Comparison of ENCODE assay signal across 8 mouse cellular contexts in genomic region chr6:143169385-143169784, GRCm38 (mm10). TPM values are rescaled to one million over a fixed set of nuclear protein-coding genes. Genes with fewer than 3 reads are reported as not detected.
DNase-seq lines count a peak whose midpoint lies in the region; ATAC-seq and TF ChIP-seq lines count a peak whose summit lies in the region.

No protein-coding gene starts in this region.

- no peaks in the 10 kb centered on the region for H3K27me3 ChIP-seq in kidney, embryonic 15.5 days
- no peaks in the 10 kb centered on the region for H3K27me3 ChIP-seq in embryonic facial prominence, embryonic 12.5 days
- no peaks in the 10 kb centered on the region for H3K27me3 ChIP-seq in intestine, embryonic 15.5 days (replicated peaks)
- H3K27me3 ChIP-seq in midbrain, postnatal 0 days (ENCODE audit: insufficient read depth, low read length) = no peaks in the 10 kb centered on the region

- ATAC-seq in kidney, embryonic 15.5 days (replicated peaks; ENCODE audit: low FRiP score) = no peak
- ATAC-seq in embryonic facial prominence, embryonic 12.5 days (ENCODE audit: insufficient number of reproducible peaks, insufficient read depth, low FRiP score, low TSS enrichment) = no peak
- no peak for ATAC-seq in intestine, embryonic 15.5 days
- ATAC-seq in midbrain, postnatal 0 days (ENCODE audit: low FRiP score) = no peak

- H3K27ac ChIP-seq in kidney, embryonic 15.5 days = no peak overlapping the region
- no peak overlapping the region for H3K27ac ChIP-seq in embryonic facial prominence, embryonic 12.5 days
- no peak overlapping the region for H3K27ac ChIP-seq in intestine, embryonic 15.5 days
- H3K27ac ChIP-seq in midbrain, postnatal 0 days (ENCODE audit: low read depth, low read length) = no peak overlapping the region

- intact Hi-C loops in left cerebral cortex, postnatal 4 days (cut with DNase I) = loop anchor here (10.0 kb wide), 1 partner anchor 65 kb away; the partner anchor contains the start of gene C2cd5

- H3K4me2 ChIP-seq in kidney, embryonic 15.5 days = peak overlapping the region; percentile 82
- peak overlapping the region; percentile 79 for H3K4me2 ChIP-seq in embryonic facial prominence, embryonic 12.5 days (replicated peaks)
- peak overlapping the region; percentile 80; the same call in 1 of the 2 replicates for H3K4me2 ChIP-seq in intestine, embryonic 15.5 days (replicated peaks)
- H3K4me2 ChIP-seq in midbrain, postnatal 0 days (ENCODE audit: low read depth, low read length, poor library complexity, severe bottlenecking) = peak overlapping the region; percentile 79

- no peak for DNase-seq in kidney, postnatal 14 days
- no peak for DNase-seq in midbrain, postnatal 0 days (ENCODE audit: low spot score)
- DNase-seq in left cerebral cortex, postnatal 4 days = no peak
- DNase-seq in thymus, postnatal 10 days (ENCODE audit: low spot score in 2 of 2) = no peak
- DNase-seq in urinary bladder, adult 18-20 months (ENCODE audit: low spot score in 2 of 2) = no peak

- H3K9ac ChIP-seq in kidney, embryonic 15.5 days = peak overlapping the region; percentile 7; the same call in 1 of the 2 replicates
- H3K9ac ChIP-seq in embryonic facial prominence, embryonic 12.5 days = no peak overlapping the region
- H3K9ac ChIP-seq in intestine, embryonic 15.5 days = no peak overlapping the region
- H3K9ac ChIP-seq in midbrain, postnatal 0 days (replicated peaks; ENCODE audit: low read length, poor library complexity, severe bottlenecking) = peak overlapping the region; percentile 29; the same call in 1 of the 2 replicates

- WGBS in kidney, embryonic 15.5 days = 84% methylated on average over 4 of the region's 4 CpGs
- 78% methylated on average over 4 of the region's 4 CpGs for WGBS in embryonic facial prominence, embryonic 12.5 days
- 83% methylated on average over 4 of the region's 4 CpGs for WGBS in intestine, embryonic 15.5 days
- 72% methylated on average over 4 of the region's 4 CpGs for WGBS in midbrain, postnatal 0 days

- peaks cover 44% of the 10 kb centered on the region for H3K4me1 ChIP-seq in kidney, embryonic 15.5 days
- peaks cover 30% of the 10 kb centered on the region for H3K4me1 ChIP-seq in embryonic facial prominence, embryonic 12.5 days
- H3K4me1 ChIP-seq in intestine, embryonic 15.5 days (replicated peaks) = 0 out of 2 replicates have a peak, but pooled peaks cover 7% of the 10 kb centered on the region
- H3K4me1 ChIP-seq in midbrain, postnatal 0 days (ENCODE audit: insufficient read depth, low read length) = 0 out of 2 replicates have a peak, but pooled peaks cover 4% of the 10 kb centered on the region

- H3K36me3 ChIP-seq in kidney, embryonic 15.5 days = peaks cover 39% of the 10 kb centered on the region
- H3K36me3 ChIP-seq in embryonic facial prominence, embryonic 12.5 days = peaks cover 8% of the 10 kb centered on the region; the same call in 1 of the 2 replicates
- no peaks in the 10 kb centered on the region for H3K36me3 ChIP-seq in intestine, embryonic 15.5 days
- 0 out of 2 replicates have a peak, but pooled peaks cover 5% of the 10 kb centered on the region for H3K36me3 ChIP-seq in midbrain, postnatal 0 days (ENCODE audit: insufficient read depth, low read length)

- no peak for TF ChIP-seq CTCF in midbrain, postnatal 0 days (IDR thresholded peaks at IDR 0.05)

- H3K4me3 ChIP-seq in kidney, embryonic 15.5 days (replicated peaks) = peak overlapping the region; percentile 83; the same call in 1 of the 2 replicates
- H3K4me3 ChIP-seq in embryonic facial prominence, embryonic 12.5 days = 0 out of 2 replicates have a peak overlapping the region, but pooled peaks have one; percentile 86
- H3K4me3 ChIP-seq in intestine, embryonic 15.5 days (replicated peaks) = no peak overlapping the region
- H3K4me3 ChIP-seq in midbrain, postnatal 0 days (ENCODE audit: low read depth, low read length) = peak overlapping the region; percentile 79; the same call in 1 of the 2 replicates

- no peaks in the 10 kb centered on the region for H3K9me3 ChIP-seq in kidney, embryonic 15.5 days (replicated peaks)
- H3K9me3 ChIP-seq in embryonic facial prominence, embryonic 12.5 days = no peaks in the 10 kb centered on the region
- no peaks in the 10 kb centered on the region for H3K9me3 ChIP-seq in intestine, embryonic 15.5 days
- no peaks in the 10 kb centered on the region for H3K9me3 ChIP-seq in midbrain, postnatal 0 days (ENCODE audit: low read length)

RNA-seq across cellular contexts. Expression of gene Etnk1, which starts 2.4 kb away (rescaled TPM):
- polyA plus RNA-seq in kidney, embryonic 15.5 days (2015; fragmentation: Nextera tagmentation; extraction: Ambion mirVana) = 26.4 and 28.2 TPM in 2 replicates
- polyA plus RNA-seq in embryonic facial prominence, embryonic 12.5 days (2016; fragmentation: Nextera tagmentation; extraction: Ambion mirVana) = 30.7 TPM in 2 replicates
- polyA plus RNA-seq in intestine, embryonic 15.5 days (2015; fragmentation: Nextera tagmentation; extraction: Ambion mirVana) = 17.9 and 18.6 TPM in 2 replicates
- 130 and 162 TPM in 2 replicates for total RNA-seq in midbrain, postnatal 0 days (2014; rRNA removed)
- 34.9 and 40.3 TPM in 2 replicates for polyA plus RNA-seq in midbrain, postnatal 0 days (2015; fragmentation: Nextera tagmentation; extraction: Ambion mirVana)
- 100 to 1,000 TPM; 127 to 129 TPM for total RNA-seq in left cerebral cortex, postnatal 4 days (2021)

Comparison
In these comparisons a context has a peak if more than half of its experiments do, and no peak if none do; other contexts are left out.
1. H3K9ac ChIP-seq: peak in kidney, embryonic 15.5 days (single experiment) and midbrain, postnatal 0 days (single experiment); none in embryonic facial prominence, embryonic 12.5 days (single experiment) and intestine, embryonic 15.5 days (single experiment).
2. Peak in every context shown above with its lines, with median percentiles within 50 percentile points of each other: H3K4me2 ChIP-seq.